Mouse (Mus musculus): ENCODE measurements around the gene Plekhg1.

GRCm38 (mm10) chr10:3737034-3737433, 3.1 kb upstream of the Plekhg1 start:
- TF ChIP-seq CTCF (IDR thresholded peaks at IDR 0.05; ENCODE audit: low read depth, low read length) (no peak), POLR2A (IDR thresholded peaks at IDR 0.05; ENCODE audit: insufficient read depth, low read length) (no peak)

Data from ES-Bruce4 (cell line).